Mouse (Mus musculus) testis, postnatal 14 days (tissue): ENCODE data around the gene Sec61g.
"Not testable (repeated sequence)": the region's sequence is repeated elsewhere in the genome, so short reads cannot be mapped to it uniquely, and the experiment has no call there.

Experiments used
- DNase-seq: peaks from one replicate; pipeline ENCODE4 v3.0.0; 2021; ENCODE audit warnings: low spot score

Sec61g gene

GRCm38 (mm10) chr11:16508052-16508654 is at the start of gene Sec61g:
Gene Sec61g (minus strand): TSS chr11:16508484.
- peak; percentile 91 for DNase-seq

- no peak for DNase-seq
Measured at GRCm38 (mm10) chr11:16546421-16547163, 38.3 kb upstream of the Sec61g start.

GRCm38 (mm10) chr11:16537379-16537778 is 29.1 kb upstream of the Sec61g start:
- no peak for DNase-seq

- DNase-seq: no peak
Measured at GRCm38 (mm10) chr11:16534582-16535553, 26.6 kb upstream of the Sec61g start.

DNA sequence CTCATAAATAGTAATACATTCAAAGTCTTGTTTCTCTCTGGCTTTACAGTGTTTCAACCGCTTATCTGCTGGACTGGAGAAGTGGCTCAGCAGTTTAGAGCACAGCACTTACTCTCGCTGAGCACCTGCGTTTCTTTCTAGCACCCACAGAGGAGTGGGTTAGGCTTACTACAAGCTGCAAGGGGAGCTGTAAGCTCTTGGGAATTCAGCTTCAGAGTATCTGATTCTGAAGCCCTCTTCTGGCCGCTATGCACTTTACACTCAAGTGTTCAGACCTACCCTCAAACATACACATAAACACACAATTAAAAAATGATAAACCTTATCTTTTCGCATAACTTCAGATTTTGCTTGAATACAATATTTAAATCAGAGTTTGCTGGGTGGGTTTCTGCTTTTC is 24.6 kb upstream of the Sec61g start:
- DNase-seq: no peak

DNA sequence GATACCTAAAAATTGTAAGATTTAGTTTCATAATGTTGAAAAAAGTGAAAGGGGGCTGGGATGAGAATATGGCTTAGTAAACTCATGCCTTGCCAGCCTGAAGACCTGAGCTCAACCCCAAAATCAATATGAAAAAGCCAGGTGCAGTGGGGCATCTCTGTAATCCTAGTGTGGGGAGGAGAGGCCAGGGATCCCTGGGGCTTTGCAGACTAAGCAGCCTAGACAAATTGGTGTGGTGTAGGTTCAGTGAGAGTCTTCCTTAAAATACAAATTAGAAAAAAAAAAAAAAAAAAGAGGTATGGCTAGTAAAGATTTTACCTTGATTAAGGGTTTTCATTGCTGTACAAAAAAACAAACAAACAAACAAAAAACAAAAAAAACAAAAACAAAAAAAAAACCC is 20.6 kb upstream of the Sec61g start:
- DNase-seq: no peak

DNA sequence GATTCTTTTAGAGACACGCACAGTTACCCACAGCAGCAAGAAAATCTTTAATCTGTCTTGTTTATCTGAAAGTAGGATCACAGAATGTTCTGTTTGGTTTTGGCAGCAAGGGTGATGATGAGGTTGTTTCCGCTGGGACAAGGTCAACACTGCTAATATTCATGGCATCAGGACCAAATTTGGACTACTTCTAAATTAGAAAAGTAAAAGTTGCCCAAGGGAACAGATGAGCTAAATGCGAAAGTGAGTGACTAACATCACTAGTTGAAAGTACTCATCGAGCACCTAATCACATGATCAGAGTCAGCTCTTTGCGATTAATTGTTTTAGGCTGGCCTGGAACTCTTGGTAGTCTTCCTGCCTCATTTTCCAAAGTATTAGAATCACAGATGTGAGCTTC is 20.1 kb upstream of the Sec61g start:
- no peak for DNase-seq

GRCm38 (mm10) chr11:16527743-16528142 is 19.5 kb upstream of the Sec61g start:
- DNase-seq: no peak

DNA sequence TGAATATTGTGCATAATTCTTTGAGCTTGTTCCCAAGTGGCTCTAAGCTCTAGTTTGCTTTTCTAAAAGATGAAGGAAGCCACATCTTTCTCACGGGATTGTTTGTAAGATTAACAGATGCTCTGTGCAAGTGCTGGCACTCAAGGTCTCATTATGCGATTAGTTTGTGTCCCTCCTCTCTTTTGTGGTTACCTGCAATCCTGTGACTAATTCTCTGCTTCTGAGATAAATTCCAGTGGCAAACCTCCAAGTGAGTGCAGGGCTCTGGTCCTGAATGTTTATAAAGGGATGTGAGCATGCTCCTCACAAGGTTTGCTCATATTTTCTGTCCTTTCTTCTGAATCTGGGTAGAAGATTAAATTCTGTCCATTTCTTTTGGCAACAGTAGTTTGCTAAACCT is 18.2 kb upstream of the Sec61g start:
- DNase-seq: no peak

GRCm38 (mm10) chr11:16525724-16526123 is 17.4 kb upstream of the Sec61g start:
- no peak for DNase-seq

GRCm38 (mm10) chr11:16524917-16525640 is 16.8 kb upstream of the Sec61g start:
- DNase-seq: no peak

GRCm38 (mm10) chr11:16515081-16515480 is 6.8 kb upstream of the Sec61g start:
- DNase-seq: not testable (repeated sequence)

GRCm38 (mm10) chr11:16514221-16514620 is 5.9 kb upstream of the Sec61g start:
- DNase-seq: not testable (repeated sequence)

- peak; percentile 31 for DNase-seq
Measured at GRCm38 (mm10) chr11:16507385-16508051, 766 bp downstream of the Sec61g start.

- no peak for DNase-seq
Measured at GRCm38 (mm10) chr11:16505999-16506398, 2.3 kb downstream of the Sec61g start.

DNA sequence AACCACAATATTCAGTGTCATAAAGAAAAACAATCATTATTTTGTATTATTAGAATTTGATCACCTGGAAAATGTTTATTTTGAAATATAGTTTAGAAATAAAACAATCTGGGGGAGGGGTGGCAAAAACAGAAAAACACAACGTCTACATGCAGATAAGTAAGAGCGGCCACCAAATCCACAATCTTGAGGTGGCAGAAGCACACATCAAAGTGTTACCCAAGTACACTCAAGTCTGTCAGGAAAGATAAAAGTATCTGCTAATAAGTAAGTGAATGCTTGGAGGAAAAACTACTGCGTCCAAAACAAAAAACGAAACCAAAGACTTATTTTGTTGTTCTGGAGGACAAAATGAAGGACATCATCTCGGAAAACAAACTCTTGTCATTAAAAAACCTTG is 5.1 kb downstream of the Sec61g start:
- no peak for DNase-seq

GRCm38 (mm10) chr11:16502744-16503143 is 5.5 kb downstream of the Sec61g start:
- no peak for DNase-seq

DNA sequence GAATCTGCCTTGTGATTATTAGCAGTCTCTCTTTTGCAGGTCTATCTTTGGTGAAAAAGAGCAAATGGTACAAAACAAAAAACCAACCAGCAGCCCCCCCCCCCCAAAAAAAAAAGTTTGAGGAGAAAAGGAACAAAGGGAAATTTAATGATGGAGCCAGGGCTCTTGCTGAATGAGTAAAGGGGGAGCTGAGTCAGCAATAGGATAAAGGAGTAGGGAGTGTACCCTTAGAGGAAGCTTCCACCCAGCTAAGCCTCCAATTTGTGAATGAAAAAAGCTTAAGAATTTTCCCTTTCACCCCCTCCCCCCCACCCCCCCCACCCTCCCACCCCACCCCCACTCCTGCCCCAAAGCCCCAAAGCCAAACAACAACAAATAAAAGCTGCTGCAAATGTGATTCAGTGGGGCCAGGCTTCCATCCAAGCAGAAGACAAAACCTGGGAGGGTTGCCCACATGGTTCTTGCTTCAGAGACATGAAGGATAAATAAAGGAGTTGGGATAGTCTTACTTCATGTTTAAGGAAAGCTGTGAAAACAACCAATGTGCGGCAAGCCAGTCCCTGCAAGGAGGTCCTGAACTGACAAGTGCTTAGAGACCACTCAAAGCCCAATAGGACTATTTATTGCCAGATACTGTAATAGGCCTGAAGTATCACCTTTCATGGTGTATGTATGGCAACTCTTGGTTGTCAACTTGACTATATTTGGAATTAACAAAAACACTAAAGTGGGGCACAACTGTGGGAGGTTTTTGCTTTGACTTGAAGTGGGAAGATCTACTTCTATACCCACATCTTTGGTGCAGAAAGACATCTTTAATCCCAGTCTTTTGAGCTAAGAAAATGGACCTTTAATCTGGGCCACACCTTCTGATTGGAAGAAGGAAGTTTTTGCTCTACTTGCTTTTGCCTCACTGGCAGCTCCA is 9.3 kb downstream of the Sec61g start:
- no peak for DNase-seq
